Mouse (Mus musculus) left cerebral cortex, postnatal 25 days (tissue): ENCODE results near the gene Dennd4a. TPM values are rescaled to one million over a fixed set of nuclear protein-coding genes. Genes with fewer than 3 reads are reported as not detected.
"Not testable (repeated sequence)": the region's sequence is repeated elsewhere in the genome, so short reads cannot be mapped to it uniquely, and the experiment has no call there.

Experiments
- DNase-seq, 2 experiments: peaks; one replicate each; pipeline ENCODE4 v3.0.0; 2022; ENCODE audit warnings: low spot score in 2 of 2, mixed read lengths in 1 of 2
- intact Hi-C: fragments of 180-260 bp; cut with DNase I; formaldehyde crosslinking; loops from one replicate; pipeline ENCODE4 v1.15.1; 2025
- total RNA-seq, 2 experiments: library from RNA; stranded (reverse); gene quantifications; 2 replicates each; pipeline ENCODE4 v1.2.3; 2021

Dennd4a gene
- total RNA-seq, 2 experiments from 2014 or later = 56.4 to 64.7 TPM

GRCm38 (mm10) chr9:64806335-64807060, 4.6 kb upstream of the Dennd4a start:
- intact Hi-C loops = no loop called here
- no peak for DNase-seq

DNA sequence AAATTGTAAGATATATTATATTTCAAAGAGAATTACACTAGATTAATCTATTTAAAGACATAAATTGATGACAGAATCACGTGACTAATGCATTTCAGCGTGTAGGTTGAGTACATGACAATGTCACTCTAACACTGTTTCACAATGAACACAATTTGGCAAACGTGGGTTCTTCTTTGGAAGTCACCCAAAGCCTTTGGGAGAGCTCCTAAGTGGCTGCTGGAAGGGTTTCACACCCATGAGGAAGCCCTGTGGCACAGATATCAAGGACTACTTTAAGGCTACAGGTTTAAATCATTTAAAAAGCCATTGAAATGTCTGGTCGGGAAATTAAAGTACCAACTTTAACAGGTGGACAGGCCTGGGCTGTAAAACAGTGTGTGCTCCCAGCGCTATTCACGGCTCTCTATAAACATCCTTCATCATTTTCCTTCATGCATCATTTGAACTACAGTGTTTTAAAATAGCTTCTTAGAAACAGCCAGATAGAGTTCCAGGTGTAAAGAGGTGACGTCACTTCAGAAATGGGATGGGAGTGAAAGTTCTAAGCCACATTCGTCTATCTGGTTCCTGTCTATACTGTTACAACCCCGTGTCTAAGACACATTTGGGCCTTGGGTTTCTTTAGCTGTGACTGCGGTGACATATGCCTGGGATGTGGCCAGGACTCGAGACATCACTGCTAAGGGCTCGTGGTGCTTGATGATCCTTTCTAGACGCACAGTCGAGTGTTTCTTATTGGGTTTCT, 3.9 kb upstream of the Dennd4a start:
- no peak for DNase-seq
- intact Hi-C loops = no loop called here

DNA sequence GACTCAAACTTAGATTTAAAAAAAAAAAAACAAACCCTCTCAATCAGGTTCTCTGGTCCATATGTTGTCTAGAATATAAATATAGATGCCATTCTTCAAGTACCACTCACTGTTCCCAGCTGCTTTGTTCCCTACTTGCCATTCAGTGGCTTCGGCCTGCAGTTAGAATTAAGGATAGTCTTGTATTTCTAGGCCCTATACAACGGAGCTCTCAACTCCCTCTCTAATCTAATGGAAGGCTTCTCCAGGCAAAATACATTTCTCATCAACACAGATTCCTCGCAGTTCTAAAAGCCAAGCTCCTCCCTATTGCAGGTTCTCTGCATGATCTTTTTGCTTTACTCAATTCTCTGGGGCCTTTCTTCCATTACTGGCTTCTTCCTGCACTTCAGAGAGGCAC, 1.3 kb upstream of the Dennd4a start:
- no peak for DNase-seq
- intact Hi-C loops = loop anchor here (2.0 kb wide), 2 partner anchors 21 to 73 kb away; partner anchors contain the start of gene Rab11a

DNA sequence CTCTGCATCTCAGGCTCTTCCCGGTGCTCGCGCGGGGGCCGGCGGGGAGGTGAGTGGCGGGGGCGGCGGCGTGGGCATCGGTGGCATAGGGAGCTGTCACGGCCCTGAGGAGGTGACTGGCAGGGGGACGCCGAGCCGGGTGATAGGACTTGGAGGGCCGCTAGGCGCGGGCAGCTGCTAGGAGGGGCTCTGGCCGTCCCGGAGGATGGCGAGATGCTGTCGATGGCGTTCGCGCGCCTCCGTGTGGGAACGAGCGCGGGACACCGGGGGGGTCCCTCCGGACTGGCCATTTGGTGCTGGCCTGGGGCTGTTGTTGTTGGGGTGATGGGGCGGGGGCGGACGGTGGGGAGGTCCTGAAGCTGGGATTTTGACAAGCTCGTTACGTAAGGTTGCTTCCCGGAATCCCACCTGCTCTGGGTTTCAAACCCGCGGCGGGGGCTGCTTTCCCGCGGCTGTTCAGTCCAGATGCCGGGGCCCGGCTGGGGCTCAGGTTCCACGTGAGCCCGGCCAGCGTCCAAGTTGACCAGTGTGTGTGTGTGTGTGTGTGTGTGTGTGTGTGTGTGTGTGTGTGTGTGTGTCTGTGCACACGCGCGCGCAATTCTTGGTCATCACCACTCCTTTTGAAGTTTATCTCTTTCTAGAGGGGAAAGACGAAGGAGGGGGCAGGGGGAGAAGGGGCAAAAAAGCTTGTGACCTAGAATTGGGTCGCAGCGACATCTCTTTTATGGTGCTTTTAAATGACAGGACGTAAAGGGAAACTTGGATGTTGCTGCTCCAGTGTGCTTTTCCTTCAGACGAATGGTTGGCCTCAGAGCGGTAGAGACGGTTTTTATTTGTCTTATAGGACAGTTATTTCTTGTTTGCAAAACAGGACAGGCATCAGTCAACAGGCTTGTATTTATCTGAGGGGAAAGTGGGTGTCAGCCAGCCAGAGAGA, 666 bp downstream of the Dennd4a start:
- intact Hi-C loops = loop anchor here (2.0 kb wide), 2 partner anchors 23 to 75 kb away; partner anchors contain the start of gene Rab11a
- DNase-seq = peak; percentile 47 to 50

DNA sequence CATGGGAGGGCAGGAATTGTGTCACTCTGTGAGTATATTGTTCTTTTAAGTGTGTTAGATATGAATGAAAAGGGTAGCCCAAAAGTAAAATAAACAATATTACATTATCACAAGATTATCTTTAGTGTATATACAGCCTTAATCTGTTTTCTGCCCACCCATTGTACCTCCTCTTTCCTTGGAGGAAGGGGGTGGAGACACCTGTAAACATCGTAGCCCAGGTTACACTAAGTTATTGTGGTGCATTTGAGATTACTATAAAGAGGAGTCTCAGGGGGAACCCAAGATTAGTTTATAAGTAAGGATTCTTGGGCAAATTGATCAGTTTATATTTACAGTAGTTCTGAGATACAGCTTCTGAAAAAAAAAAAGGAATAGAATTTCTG, 1.3 kb downstream of the Dennd4a start:
- intact Hi-C loops = no loop called here

GRCm38 (mm10) chr9:64814273-64814672, 3.1 kb downstream of the Dennd4a start:
- peak in 1 of 2 experiments; percentile 28 for DNase-seq
- intact Hi-C loops = no loop called here

More for the DNA sequence above, 1.3 kb downstream of the Dennd4a start:
- no peak for DNase-seq

DNA sequence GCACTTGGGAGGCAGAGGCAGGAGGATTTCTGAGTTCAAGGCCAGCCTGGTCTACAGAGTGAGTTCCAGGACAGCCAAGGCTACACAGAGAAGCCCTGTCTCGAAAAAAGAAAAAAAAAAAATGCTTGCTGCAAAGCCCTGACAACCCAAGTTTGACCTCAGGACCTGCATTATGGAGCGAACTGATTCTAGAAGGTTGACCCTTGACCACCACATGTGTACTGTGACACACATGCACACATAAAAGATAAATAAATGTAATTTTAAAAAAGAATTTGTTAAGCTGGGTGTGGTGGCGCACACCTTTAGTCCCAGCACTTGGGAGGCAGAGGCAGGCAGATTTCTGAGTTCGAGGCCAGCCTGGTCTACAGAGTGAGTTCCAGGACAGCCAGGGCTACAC, 8.5 kb downstream of the Dennd4a start:
- intact Hi-C loops, DNase-seq: not testable (repeated sequence)

DNA sequence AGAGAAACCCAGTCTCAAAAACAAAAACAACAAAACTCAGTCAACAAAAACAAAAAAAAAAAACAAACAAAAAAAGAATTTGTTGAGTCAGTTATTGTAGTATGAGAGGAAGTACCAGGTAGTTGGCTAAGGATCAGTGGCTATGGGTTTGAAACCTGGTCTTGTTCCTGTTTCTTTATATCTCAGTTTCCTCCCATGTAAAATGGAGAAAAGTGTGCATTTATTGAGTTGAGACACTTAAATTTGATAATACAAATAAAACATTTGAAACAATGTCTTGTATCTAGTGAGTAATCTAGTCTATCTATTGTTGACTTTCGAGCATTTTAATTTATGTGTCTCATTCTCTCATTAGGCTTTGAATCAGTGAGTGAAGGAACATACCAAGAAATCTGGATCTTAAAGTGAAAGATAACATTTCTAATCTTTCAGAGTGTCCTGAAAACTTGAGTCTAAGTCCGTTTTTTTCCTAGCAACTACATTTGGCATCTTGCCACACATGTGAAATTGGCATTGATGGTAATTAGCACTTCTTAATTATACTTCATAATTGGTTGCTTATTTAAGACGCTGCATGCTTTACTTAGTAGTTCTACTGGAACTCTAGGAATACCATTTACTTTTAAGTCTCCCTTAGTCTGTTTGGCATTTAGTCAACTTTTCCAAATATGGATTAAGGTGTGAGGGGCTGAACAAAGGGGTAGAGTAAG, 9.1 kb downstream of the Dennd4a start:
- DNase-seq = no peak
- intact Hi-C loops = no loop called here

DNA sequence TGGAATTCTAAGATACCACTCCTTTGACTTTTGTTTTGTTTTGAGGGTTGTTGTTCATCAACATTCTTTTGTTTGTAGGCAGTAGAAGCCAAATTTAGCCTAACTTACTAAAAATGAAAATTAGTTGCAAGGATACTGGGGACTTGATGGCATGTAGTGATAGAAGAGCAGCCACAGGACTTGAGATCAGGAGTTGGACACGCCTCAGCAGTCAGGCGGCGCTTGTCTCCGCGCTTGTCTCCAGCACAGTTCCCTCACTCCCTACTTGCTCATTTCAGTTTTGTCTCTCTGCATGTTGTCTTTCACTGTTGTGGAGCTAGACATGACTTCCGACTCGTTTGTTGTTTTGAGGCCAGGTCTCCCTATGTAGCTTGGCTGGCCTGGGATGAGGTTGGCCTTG, 11.1 kb downstream of the Dennd4a start:
- no peak for DNase-seq
- intact Hi-C loops = no loop called here

DNA sequence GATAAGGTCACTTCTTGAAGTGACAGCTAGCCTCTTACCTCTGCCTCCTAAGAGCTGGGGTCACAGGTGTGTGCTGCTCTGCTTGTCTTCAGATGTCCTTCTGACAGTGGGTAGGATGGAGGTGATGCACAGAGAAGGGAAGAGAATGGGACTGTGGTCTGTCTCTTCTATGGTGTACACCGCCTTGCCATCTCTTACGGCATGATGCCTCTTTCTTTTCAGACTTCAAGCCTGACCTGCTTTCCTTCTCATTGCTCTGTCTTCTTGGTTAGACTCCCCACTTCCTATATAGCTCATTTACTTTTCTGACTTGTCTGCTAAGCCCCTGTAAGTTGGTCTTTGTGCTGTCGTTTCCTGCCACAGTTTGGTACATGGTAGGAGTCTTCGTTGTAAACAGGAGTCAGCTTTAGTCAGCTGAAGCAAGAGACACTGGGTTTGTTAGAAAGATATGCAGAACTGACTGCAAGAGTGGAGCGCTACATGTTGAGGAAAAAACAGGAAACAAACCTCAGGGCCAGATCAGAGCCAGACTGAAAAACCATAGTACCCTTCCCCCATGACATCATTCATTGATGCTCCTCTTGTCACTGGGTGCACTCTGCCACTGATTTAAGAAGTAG, 13.4 kb downstream of the Dennd4a start:
- no peak for DNase-seq
- intact Hi-C loops = no loop called here

- no peak for DNase-seq
- intact Hi-C loops = no loop called here
These were observed 19.0 kb downstream of the Dennd4a start for GRCm38 (mm10) chr9:64830092-64830618.

- intact Hi-C loops = no loop called here
- DNase-seq = no peak
These were observed 19.5 kb downstream of the Dennd4a start for GRCm38 (mm10) chr9:64830641-64831040.

DNA sequence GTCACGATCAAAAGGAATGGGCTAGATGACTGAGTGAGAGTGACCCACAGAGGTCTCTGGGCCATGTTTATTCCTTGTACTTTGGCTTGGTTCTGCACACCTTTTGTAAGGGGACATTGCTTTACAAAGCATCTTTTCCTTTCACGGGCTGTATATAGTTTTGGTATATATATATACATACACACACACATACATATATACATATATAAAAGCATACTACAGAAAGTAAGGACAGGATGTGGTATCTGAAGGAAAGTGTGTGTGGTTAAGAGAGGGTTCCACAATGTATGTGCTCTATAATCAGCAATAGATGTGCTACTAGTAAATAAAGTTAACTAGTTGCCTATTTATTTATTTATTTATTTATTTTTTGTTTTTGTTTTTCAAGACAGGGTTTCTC, 20.6 kb downstream of the Dennd4a start:
- intact Hi-C loops = no loop called here
- DNase-seq = no peak

DNA sequence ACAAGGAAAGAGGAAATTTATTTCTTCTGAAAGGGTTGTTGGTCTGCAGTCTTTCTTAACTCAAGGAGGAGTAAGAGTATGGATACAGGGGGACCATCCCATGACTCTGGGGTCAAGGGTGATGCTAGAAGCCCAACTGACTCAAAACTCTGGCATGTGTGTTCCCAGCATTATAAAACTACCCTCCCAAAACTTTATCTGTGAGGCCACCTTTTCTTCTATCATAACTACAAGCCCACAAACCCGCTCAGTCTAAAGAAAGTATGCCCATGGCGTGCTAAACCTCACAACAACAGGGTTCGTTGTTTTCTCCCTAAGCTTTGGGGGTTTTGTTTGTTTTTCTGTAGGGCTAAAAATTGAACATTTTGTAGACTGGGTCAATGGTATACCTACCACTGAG, 23.3 kb downstream of the Dennd4a start:
- no peak for DNase-seq
- intact Hi-C loops = no loop called here

DNA sequence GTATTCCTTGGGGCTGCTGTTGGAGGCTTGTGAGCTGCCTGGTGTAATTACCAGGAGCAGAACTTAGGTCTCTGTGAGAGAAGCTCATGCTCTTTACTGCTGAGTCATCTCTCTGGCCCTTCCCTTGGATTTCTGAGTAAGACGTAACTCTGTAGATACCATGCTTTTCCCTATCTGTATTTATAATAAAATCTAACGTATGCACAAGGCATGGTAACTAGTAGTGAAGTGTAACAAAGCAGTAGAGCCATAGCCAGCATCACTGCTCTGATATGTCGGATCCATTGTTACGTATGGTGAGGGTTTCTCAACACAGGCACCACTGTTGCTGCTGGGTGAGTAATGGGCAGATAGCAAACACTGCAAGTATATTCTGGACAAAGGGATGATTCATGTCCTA, 34.2 kb downstream of the Dennd4a start:
- DNase-seq = no peak
- intact Hi-C loops = no loop called here

DNA sequence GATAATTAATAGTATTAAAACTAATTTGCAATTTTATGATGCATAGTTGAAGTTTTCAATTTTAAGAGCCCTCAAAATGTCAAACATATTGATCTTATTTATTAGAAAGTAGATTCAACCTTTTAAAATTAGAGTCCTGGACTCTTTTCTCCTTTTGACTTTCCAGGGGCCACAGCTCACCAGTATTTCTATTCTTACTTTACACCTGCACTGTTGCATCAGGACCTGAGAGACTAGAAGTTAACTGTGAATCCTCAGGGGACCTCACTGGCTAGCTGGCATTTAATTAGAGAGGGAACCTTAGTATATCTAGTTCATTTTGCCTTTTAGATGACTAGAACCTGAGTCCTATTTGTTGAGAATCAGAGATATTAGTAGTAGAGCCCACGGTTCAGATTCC, 38.4 kb downstream of the Dennd4a start:
- intact Hi-C loops = no loop called here
- DNase-seq = no peak

DNA sequence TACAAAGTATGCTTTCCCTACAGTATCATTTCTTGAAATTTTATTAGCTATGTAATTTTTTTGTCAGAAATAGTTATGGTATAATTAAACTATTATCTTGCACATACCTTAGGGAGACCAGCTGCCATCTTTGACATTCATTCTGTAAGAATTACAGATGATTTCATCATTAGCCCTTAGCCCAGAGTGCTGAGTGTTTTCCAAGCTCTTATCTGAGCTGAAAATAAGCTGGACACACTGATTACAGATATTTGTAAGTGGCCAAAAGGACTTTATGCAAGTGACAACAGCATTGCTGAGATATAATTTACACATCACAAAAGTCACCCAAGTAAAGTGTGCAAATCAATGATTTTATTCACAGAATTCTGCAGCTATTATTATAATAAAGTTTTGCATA, 48.9 kb downstream of the Dennd4a start:
- intact Hi-C loops = no loop called here

DNA sequence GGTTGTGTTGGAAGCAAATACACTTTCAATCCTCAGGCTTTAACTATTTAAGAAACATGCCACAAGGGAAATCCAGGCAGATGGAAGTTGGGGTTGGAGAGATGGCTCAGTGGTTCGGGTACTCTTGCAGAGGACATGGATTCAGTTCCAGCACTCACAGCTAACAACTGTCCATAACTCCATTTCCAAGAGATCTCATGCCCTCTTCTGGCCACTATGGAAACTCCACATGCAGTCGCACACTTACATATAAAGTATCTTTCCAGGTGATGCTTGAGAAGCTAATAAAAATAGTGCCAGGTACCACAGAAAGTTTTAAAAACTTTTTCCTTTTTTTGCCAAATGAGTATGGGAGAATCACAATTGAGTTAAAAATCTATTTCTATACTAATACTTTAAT, 51.5 kb downstream of the Dennd4a start:
- intact Hi-C loops = no loop called here
- no peak for DNase-seq

More for the DNA sequence above, 48.9 kb downstream of the Dennd4a start:
- DNase-seq = no peak

DNA sequence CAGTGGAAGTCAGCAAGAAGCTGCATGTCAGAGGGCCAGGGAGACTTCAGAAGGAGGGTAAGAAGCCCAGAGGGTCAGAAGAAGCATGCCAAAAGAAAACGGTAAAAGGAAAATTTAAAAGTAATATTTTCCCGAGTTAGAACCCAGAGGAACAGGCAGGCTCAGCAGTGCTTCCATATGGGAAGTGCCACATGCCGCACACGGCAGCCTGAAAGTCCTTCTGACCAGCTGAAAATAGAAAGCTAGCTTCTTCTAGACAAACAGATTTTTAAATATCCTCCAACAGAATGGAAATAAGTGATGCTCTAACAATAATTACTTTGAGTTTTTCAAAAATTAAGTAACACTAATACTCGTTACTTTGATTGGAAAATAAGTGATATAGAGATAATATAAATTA, 74.9 kb downstream of the Dennd4a start:
- intact Hi-C loops = no loop called here

More for the DNA sequence above, 74.9 kb downstream of the Dennd4a start:
- no peak for DNase-seq
